Mouse (Mus musculus): ENCODE measurements around the gene Dnajc6. TPM values are rescaled to one million over a fixed set of nuclear protein-coding genes. Genes with fewer than 3 reads are reported as not detected.
A peak's percentile ranks its signal among the peaks of the same experiment; 100 is the strongest.

Gene Dnajc6
- polyA plus RNA-seq, 2 experiments from 2014 or later: 2.3 to 3.1 TPM

DNA sequence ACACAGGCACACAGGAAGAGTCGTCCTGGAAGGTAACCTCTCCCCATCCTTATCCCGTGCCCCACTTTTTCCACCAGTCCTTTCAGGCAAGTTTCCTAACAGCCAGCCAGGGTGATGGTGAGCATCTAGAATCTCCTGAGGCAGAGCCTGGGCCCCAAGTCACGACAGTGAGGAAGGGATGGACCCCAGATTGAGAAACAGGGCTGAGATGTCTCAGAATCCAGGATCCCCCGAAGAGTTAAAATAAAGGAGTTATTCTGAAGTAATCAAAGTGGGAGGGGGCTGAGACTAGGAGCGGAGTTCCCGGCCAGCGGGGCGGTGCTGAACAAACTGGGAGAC, 150.4 kb downstream of the Dnajc6 start:
- no peak for ATAC-seq

DNA sequence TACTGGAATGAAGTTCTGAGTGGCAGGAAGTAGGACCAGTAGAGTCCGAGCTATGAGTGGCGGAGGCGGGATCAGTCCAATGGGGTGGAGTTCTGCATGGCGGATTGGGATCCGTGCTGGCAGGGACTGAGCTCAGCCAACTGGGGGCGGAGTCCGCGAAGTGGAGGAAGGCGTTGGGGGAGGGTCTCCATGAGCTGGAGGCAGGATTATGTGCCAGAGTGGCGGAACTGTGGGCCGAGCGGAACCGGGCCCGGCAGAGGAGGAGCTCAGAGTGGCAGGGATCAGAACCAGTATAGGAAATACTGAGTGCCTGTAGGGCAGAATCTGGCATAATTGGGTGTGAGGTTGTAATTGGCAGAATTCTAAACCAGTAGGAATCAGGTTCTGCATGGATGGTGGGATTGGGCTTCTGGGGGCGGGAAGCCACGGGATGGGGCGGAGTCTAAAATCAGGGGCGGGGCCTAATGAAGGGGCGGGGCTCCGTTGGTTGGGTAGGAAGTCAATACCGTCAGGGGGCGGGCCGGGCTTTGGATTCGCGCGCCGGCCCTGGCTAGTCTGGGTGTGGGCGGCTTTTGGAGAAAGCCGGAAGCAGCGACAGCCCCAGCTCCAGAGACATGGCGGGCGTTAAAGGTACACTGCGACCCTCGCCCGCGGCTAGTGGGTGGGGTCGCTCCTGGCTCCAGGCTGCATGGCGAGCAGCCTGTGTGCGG, 150.9 kb downstream of the Dnajc6 start, which contains the start of gene Leprot:
Leprot (plus strand) TSS at position 523 of the 710 bp plus-strand sequence.
- peak; percentile 78 for ATAC-seq

DNA sequence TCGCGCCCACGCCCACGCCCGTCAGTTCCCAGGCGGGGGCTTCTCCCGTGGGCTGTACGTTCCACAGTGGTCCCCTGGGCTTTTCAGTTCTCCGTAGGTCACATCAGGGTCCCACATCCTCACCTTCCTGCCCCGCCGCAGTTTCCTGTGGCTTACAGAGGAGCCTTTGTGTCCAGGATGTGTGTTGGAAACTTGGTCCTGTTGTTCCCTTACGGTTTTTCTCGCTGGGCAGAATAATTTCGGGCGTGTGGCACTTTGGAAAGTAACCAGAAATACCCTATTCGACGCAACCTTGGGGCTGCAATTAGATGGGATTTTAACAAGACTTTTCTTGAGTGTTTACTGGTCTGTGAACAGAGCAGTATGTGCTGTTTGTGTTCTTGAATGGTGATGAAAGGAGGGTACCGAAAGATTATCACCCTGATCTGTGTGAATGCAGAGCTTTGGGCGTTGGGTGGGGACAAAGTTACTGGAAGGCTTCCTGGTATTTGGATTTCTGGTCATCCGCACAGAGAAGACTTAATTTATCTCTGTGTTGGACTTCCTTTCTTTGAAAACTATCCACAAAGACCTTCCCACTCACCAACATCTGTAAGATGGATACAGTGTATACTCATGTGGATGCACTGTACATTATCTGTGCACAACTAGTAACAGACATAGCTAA, 151.7 kb downstream of the Dnajc6 start:
- peak; percentile 54 for ATAC-seq

DNA sequence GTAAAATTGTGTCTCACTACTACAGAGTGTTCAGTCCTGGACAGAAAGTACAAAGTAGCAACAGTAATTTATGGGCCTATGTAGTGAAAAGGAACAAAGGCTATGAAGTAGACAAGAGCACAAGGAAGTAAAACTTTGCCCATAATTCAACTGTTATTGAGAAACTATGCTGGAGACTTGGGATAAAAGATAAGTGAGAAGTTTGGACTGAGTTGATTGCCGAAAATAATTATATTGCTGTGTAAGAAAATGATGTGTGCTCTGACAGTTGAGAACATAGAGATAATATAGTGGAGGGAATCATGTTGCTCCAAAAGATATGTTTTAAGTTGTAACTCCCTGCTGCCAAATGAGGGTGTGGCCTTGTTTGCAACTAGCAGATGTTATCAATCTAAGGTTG, 152.3 kb downstream of the Dnajc6 start:
- ATAC-seq: no peak

DNA sequence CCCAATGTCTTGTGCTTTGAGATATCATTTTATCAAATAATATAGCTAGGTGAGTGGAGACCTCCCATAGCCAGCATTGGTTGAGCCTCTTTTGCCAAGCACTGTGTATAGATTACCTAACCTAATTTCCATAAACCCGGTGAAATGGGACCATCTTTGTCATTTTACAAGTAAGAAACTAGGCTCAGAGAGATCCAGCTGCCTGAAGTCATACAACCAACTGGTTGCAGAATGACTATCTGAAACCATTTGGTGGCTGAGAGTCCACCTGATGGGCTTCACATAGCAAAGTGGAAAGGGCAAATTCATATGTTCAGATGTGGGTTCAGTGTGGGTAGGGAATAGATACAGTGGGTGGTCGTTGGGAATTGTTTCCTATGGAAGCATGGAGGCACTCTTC, 154.5 kb downstream of the Dnajc6 start:
- ATAC-seq: no peak

DNA sequence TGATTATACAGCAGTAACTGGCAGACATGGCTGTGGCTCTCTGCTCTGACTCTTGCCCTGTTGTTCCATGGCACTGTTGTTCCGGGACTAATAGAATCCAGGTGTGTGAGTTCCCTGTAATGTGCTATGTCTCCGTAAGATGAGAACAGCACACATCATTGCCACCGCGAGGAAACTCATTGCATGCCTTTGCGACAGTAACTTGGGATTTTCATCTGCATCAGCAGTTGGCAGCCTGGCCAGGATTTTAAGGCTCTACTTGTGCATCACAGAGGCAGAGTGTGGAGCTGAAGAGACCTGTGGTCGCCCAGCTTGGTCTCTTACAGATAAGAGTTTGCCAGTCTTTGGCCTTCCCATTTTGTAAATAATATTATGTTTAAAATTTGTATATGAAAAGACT, 157.8 kb downstream of the Dnajc6 start:
- ATAC-seq: no peak

DNA sequence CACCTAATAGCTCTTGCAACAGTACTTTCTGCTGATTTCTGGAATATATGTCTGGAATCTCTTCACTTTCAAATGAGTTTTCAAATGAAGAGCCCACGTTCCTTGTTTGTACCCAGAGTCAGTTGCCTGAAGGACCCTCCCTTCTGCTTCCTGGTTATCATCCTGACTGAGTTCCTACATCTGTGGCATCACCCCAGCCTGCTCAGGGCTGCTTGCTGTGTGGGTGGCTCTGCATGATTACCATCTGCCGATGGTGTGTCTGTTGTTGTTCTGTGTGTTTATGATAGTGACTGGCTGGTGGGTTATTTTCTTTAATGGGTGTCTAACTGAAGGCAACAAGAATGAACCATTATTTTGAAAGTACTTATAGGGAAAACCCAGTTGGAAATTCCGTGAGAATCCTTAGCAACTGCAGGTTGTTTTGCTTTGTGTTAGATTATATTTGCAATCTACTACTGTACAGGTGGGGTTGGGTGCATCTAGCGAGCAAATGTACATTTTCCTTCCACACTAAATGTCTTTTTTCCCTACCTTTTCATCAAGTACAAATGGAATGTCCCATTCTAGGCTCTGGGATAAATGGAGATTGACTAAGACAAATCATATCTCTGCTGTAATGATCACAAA, 158.5 kb downstream of the Dnajc6 start:
- ATAC-seq: no peak

DNA sequence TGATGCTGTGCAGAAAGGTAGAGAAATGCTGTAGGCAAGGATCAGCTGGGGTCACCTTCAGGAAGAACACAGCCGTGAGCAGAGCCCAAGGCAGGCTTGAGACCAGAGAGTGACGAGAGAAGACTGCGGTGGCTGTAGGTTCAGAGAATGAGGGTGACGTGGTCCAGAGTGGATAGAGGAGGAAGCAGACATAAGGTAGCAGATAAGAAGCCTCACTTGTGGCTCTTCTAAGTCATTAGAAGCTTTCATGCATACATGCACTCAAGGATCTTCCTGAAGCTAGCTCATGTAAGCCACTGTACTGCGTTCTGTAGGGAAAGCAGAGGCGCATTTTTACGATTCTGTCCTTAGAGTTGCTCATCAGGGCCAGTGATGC, 159.0 kb downstream of the Dnajc6 start:
- no peak for ATAC-seq

DNA sequence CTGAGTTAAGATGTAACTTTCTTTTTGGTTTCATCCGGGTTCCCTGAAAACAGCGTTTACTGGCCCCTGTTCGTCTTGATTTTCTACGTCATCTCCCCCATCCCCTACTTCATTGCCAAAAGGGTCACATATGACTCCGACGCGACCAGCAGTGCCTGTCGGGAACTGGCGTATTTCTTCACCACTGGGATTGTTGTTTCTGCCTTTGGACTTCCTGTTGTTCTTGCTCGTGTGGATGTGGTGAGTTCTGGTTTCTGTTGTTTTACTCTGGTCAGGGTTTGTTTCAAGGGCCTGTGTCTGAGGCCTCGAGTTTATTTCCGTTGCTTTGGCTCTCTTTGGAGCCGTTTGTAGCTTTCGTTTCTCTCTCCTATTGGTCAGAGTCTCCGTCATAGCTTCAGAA, 159.6 kb downstream of the Dnajc6 start:
- ATAC-seq: no peak

DNA sequence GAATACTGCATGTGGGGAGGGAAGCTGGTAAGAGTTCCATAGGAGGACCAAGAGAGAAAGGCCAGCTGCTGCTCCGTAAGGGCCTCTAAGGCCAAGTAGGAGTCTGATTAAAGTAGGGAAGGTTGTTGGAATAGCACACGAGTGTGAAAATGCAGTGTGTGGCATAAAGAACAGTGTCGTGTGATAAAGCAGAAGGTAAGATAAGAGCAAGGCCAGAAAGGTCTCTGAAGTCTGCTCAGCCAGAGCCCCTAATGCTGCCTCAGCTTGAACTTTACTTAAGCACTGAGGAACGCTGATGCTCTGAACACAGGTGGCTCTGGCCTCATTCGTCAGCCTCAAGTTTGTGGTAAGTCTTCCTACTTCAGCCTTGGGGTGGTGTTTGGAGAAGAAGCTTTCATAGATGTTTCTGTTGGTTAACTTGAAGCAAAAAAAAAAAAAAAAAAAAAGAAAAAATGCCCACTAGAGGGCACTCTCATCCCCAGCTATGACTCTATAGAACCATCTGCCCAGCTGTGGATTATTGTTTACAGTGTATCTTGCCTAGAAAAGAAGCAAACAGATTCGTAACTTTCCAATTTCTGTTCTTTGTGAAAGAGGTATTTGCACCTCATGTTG, 160.6 kb downstream of the Dnajc6 start:
- peak; percentile 76 for ATAC-seq

DNA sequence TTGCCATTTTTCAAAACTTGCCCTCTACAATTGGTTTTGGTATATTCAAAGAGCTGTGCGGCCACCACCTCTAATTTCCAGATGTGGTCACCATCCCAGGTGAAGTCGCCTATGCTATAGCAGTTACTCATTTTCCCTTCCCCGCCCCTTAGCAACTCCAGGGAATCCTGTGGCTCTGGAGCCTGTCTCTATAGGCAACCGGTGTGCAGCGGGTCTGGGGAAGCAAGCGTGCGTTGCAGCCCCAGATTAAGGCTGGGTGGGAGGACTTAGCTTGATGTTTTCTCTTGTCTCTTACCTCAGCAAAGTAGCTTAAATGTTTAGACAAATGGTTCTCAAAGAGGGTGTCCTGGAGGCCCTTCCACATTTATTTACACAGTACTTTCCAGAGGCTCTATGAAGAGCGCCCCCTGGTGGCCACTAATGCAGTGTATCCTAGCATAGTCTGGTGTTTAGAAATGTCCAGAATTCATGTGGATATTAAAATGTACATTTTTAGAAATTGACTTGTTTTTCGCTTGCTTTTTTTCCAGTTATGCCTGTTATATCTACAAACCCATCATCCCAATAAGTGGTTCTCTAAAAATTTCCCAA, 167.8 kb downstream of the Dnajc6 start:
- peak; percentile 63 for ATAC-seq

DNA sequence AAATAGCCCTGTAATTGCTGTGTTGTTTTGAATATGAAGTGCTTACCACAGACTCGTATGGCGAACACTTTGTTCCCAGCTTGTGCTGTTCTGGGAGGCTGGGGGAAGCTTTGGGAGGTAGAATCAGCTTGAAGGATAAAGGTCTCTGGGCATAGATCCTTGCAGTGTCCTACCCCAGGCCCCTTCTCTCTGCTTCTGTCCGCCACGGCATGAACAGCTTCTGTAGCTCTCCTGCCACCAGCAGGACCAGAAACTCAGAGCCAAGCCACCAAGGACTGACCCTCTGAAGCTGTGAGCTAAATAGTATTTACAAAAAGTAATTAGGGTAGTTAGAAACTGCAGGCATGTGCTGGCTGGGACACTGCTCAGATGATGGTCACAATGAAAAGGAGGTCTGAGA, 168.3 kb downstream of the Dnajc6 start:
- ATAC-seq: no peak

DNA sequence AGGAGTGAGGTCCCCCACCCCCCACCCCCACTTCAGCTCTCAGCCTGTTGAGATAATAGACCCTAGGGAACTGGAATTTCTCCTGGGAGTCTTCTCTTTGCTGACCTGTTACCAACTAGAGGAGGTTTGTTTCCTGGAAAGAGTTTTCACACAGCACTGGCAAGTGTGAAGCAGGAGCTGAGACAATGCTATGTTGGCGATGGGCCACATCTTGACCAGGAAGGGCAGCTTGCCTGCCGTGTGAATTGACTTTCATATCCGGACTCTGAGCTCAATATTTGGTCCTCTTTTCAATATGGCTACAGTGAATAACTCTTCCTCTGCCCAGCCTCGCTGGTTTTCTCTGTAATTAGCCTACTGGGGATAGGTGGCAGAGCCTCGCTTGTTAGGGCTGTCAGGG, 172.7 kb downstream of the Dnajc6 start:
- ATAC-seq: no peak

DNA sequence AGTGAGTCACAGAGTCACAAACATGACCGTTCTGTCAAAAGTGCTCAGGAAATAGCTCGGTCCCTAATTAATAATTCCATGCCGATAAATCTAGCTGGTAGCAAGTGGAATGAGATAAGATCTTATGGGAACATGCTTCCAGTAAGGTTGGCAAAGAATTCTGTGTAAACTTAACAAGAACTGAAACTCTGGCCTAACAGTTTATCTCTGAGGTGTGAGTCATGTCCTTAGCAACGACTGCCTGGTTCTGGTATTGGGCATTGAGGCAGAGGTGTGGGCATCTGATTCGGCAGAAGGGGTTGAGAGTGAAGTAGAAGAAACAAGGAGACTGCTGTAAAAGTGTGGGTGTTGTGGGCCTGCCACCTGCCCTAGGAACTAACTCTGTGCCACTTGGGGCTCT, 173.4 kb downstream of the Dnajc6 start:
- no peak for ATAC-seq

DNA sequence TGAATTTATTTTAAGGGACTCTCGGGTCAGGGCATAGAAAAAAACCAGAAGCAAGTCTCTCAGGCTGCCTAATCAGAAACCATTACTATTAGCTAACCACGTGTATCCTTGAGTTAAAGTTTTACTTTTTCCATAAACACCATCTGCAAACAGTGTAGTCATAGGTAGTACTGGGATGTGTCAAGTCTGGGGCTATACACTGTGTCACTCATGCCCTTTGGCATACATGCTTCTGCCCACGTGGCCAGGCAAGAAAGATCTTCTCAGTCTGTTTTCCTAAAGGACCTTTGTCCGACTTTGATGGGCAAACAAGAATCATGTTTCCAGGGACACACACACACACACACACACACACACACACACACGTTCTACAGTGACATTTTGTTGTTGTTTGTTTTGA, 178.3 kb downstream of the Dnajc6 start:
- no peak for ATAC-seq

DNA sequence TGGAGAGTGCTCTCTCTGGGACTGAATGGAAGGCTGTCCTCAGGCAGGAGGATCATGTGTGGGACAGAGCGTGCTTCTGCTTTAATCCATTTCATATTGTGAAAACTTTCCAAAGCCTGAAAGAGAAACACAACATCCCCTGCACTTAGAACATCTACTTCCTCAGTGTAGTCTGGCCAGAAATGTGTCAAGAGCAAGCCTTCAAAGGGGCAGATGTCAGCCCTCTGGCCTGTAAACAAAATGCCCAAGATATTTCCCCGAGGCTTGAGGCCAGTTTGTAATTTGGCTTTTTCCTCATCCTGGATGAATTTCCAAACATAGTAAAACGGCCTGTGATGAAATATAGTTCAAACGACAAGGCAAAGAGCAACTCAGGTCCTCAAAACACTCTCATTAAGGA, 179.3 kb downstream of the Dnajc6 start:
- ATAC-seq: no peak

DNA sequence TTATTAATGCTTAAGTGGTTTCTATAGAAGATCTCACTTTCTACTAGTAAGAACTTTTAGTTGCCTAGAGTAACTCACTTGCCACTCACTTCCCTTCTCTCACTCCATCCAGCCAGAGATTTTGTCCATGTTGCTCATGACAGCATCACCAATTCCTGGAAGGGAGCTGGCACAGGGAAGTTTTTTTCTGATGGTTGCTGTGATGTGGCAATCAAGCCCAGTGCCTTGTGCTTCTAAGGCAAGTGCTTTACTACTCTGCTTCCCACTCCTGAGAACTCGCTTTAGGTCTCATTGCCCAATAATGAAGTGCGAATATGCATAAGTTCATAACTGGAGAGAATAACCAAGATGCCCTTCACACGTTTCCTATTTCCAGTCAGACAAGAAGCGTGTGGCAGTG, 186.2 kb downstream of the Dnajc6 start:
- no peak for ATAC-seq

DNA sequence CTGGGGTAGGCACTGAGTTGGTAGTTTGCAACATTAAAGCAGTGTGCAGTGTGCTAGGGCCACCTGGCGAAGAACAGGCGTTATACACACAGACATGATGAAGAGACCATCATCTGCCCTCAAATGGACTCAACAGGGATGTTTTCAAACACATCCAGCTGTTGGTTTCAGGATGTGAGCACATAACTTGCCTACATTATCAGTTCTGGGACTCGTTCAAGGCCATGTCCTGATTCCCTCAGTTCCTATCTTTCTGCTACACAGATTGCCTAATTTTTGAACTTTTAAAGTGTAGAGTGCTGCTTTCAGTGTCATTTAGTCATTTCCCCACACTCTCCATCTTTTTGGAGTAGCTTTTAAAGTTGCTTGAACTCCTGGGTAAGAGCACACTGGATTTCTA, 186.6 kb downstream of the Dnajc6 start:
- ATAC-seq: no peak

DNA sequence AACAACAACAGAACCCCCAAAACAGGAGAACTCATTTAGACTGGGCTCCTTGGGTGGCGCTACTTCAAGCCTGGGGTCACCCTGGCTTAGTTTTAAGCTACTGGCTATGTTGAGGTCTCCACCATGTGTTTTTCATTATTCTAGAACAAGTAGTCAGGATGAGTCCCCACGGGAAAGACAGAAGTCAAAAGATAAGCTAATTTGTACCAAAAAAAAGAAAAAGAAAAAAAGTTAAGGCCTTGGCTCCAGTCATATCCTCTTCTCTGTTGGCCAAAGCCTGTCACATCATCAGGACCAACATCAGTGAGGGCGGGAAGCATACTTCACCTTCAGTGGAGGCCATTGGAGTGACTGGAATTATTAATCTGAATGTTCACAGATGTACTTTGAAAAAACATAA, 188.4 kb downstream of the Dnajc6 start:
- ATAC-seq: no peak

DNA sequence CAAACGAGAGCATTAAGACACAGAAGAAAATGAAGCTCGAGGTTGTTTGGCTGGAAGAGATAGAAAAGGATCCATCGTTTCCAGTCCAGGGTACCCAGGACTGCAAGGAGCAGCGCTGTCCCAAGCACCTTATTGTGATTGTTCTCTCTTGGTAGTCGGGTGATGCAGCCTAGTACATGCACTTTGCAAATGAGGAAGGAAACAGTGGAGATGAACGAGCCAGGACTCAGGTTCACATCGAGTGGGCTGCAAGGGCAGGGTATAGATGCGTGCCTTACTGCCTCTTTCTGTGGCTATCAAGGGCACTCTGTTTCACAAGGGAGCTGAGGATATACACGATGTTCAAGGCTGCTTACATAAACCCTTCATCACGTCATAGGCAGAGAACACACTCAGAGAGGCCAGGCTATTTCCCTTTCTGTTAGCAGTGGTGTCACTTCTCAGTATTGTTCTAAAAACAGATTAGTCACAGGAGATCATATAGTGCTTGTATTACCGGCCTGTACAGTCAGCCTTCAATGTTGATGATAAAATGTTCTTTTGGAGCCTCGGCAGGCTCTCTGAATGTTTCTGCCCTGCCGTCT, 189.9 kb downstream of the Dnajc6 start:
- ATAC-seq: no peak

DNA sequence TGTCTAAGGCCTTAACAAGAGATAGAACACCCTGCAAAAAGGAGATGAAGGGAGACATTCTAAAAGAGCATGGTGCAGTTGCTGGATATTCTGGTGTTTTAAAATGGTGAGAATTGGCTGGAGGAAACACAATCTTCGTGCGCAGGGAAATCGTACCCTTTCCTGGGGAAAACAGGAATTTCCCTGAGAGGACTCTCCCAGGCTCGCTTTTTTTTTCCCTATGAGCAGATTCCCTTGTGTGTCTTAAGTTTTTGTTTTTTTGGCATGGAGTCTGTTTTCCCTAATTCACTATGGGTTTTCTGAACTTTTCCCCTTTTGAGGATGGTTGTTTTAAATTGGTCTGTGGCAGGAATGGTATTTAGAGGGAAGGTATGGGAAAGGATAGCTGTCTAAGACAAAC, 192.8 kb downstream of the Dnajc6 start:
- ATAC-seq: no peak

DNA sequence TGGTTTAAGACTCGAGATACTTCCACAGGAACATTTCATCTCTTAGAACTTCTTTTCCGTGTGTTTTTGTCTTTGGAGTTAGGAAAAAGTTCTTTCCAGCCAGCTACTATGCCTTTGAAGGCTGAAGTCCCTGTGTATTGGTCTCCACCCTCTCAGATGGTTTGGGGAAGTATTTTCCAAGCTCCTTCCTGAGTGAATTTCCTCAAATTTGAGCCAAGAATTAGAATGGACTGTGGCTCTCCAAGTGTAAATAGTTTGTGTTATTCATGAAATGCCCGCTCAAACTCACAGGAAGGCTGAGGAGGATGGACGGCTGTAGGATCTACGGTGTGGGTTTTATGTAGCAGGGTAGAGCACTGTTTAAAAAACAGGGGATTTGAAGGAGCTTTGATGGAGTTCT, 193.2 kb downstream of the Dnajc6 start:
- ATAC-seq: no peak
